Mouse (Mus musculus): ENCODE results near the gene Fzd10. TPM values are rescaled to one million over a fixed set of nuclear protein-coding genes. Genes with fewer than 3 reads are reported as not detected.

Gene Fzd10
- 4.0 and 4.1 TPM in 2 replicates for polyA plus RNA-seq (2015; fragmentation: Nextera tagmentation; extraction: Ambion mirVana)

DNA sequence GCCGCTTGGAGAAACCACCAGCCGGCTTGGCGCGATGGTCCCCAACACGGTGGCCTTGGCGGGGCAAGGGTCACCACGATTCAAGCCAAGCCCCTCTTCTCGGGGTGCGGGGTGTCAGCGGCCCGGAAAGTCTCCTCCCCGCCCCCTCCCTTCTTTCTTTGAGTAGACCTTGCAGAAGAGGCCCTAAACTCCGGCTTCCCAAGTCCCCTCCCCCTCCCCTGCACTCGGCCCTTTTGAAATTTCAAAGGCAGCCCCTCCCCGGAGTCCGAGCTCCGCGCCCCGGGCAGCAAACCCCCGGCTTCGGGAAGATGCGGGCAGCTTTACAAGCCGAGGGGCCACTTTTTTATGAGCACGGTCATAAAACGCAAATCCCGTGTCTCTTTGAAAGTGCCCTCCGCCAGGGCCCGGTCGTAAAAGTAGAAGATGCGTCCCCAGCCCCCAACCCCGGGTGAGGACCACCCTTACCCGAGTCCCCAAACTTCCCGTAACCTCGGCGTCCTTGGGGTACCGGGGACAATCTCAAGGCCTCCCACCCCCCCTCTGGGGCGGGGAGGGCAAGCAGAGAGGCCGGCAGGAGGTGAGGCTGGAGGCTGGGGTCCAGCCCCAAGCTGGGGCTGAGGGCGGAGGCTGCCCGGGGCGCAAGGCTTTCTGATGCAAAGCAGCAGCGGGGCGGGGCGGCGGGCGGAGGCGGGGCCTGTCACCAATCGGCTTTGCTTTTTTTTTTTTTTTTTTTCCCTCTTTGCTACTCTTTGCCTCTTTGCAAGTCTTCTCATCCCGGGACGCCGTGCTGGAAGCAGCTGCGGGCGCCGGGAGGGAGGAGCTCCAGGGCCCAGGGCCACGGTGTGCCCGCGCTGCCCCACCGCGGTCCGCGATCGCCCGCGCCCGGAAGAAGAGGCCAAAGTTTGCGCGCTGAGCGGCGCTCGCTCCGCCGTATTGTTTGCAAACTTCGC is at the start of gene Fzd10:
TSS of gene Fzd10 (plus strand) at position 773 of the 950 bp plus-strand sequence.

Other genes with a start within 250 kb of the Fzd10 start
- 3.5 and 4.1 TPM in 2 replicates for gene Tmem132d, start 167.8 kb upstream of the Fzd10 start, polyA plus RNA-seq (2015; fragmentation: Nextera tagmentation; extraction: Ambion mirVana)
- 0.34 and 0.37 TPM in 2 replicates for gene Piwil1, start 101.7 kb downstream of the Fzd10 start, polyA plus RNA-seq (2015; fragmentation: Nextera tagmentation; extraction: Ambion mirVana)

Data from neural tube, postnatal 0 days (tissue).